Comparison of ENCODE assay signal across 13 mouse cellular contexts in the genomic region with DNA sequence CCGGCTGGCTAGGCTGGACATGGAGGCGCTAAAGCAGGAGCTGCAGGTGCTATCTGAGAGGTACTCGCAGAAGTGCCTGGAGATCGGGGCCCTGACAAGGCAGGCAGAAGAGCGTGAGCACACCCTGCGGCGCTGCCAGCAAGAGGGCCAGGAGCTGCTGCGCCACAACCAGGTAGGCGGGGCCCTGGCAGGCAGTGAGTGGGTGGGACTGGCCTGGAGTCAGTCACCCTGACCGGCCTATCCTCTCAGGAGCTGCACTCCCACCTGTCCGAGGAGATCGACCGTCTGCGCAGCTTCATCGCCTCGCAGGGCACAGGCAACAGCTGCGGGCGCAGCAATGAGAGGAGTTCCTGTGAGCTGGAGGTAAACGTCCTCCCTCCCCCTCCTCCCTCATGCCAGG. TPM values are rescaled to one million over a fixed set of nuclear protein-coding genes. Genes with fewer than 3 reads are reported as not detected.
DNase-seq lines count a peak whose midpoint lies in the region; ATAC-seq and TF ChIP-seq lines count a peak whose summit lies in the region.
"Had no signal": no experiment of that assay in that cellular context is flagged by ENCODE, and none has a peak within 500 bp of the region (broad histone marks: within the 10 kb centered on the region; RNA-seq: fewer than 3 reads in every experiment).

No protein-coding gene starts in this region.

- H3K27me3 ChIP-seq in forebrain, embryonic 16.5 days (replicated peaks; ENCODE audit: control insufficient read depth, insufficient read depth, low read length): no peaks in the 10 kb centered on the region
- H3K27me3 ChIP-seq in midbrain, embryonic 11.5 days (ENCODE audit: control insufficient read depth, insufficient read depth, low read length): no peaks in the 10 kb centered on the region
- H3K27me3 ChIP-seq: embryonic facial prominence, embryonic 12.5 days; liver, embryonic 15.5 days had no signal

- WGBS in lung, adult 2 months: 60% methylated on average over 19 of the region's 19 CpGs
- 51% methylated on average over 19 of the region's 19 CpGs for WGBS in forebrain, embryonic 16.5 days
- WGBS in midbrain, embryonic 11.5 days: 55% methylated on average over 19 of the region's 19 CpGs

- no peak for TF ChIP-seq POLR2A in lung, adult 2 months (IDR thresholded peaks at IDR 0.05; ENCODE audit: borderline replicate concordance, extremely low read depth, low read depth, low read length)

- H3K27ac ChIP-seq in forebrain, embryonic 16.5 days (ENCODE audit: low read length): no peak overlapping the region
- H3K27ac ChIP-seq in midbrain, embryonic 11.5 days (ENCODE audit: low read depth, low read length): no peak overlapping the region
- H3K27ac ChIP-seq: embryonic facial prominence, embryonic 12.5 days; liver, embryonic 15.5 days had no signal

- no peak for TF ChIP-seq CTCF in lung, adult 2 months (IDR thresholded peaks at IDR 0.05; ENCODE audit: insufficient read depth, low read length)

- H3K4me3 ChIP-seq in lung, adult 2 months (replicated peaks; ENCODE audit: extremely low read depth, low read depth, low read length): no peak overlapping the region
- no peak overlapping the region for H3K4me3 ChIP-seq in forebrain, embryonic 16.5 days (replicated peaks; ENCODE audit: low read length)
- H3K4me3 ChIP-seq in midbrain, embryonic 11.5 days (ENCODE audit: low read depth, low read length): no peak overlapping the region
- H3K4me3 ChIP-seq: embryonic facial prominence, embryonic 12.5 days; liver, embryonic 15.5 days; myocyte had no signal

- peaks cover 25% of the 10 kb centered on the region for H3K36me3 ChIP-seq in forebrain, embryonic 16.5 days (ENCODE audit: control insufficient read depth, insufficient read depth)
- peaks cover 17% of the 10 kb centered on the region for H3K36me3 ChIP-seq in midbrain, embryonic 11.5 days (ENCODE audit: control insufficient read depth, insufficient read depth, low read length)

- DNase-seq in cerebellum, adult 11-12 months: peak; percentile 82
- DNase-seq in R1 (ENCODE audit: low read depth, low spot score): peak; percentile 51
- peak; percentile 68 to 75 for DNase-seq in cerebellum, postnatal 25 days
- DNase-seq in lung, adult 2 months: peak; percentile 39
- DNase-seq in frontal cortex, postnatal 10 days (ENCODE audit: low spot score in 2 of 2): no peak
- DNase-seq in midbrain, embryonic 11.5 days (ENCODE audit: low spot score, missing footprints): no peak
- DNase-seq: layer of hippocampus, adult 9-11 months; right cerebral cortex, postnatal 4 days had no signal

- H3K4me1 ChIP-seq in lung, adult 2 months (ENCODE audit: control insufficient read depth, insufficient read depth, low read length): no peaks in the 10 kb centered on the region
- no peaks in the 10 kb centered on the region for H3K4me1 ChIP-seq in forebrain, embryonic 16.5 days (replicated peaks; ENCODE audit: control insufficient read depth, insufficient read depth, low read length)
- no peaks in the 10 kb centered on the region for H3K4me1 ChIP-seq in midbrain, embryonic 11.5 days (ENCODE audit: control insufficient read depth, insufficient read depth, low read length)
- H3K4me1 ChIP-seq: liver, embryonic 15.5 days had no signal

- no peaks in the 10 kb centered on the region for H3K9me3 ChIP-seq in forebrain, embryonic 16.5 days (ENCODE audit: control insufficient read depth, low read length)
- no peaks in the 10 kb centered on the region for H3K9me3 ChIP-seq in midbrain, embryonic 11.5 days (ENCODE audit: control insufficient read depth, low read length)
- H3K9me3 ChIP-seq: embryonic facial prominence, embryonic 12.5 days; liver, embryonic 15.5 days had no signal

- no peak for ATAC-seq in cerebellum, adult (ENCODE audit: insufficient number of reproducible peaks, low FRiP score, low TSS enrichment)
- ATAC-seq in forebrain, embryonic 16.5 days: no peak
- no peak for ATAC-seq in midbrain, embryonic 11.5 days (ENCODE audit: low FRiP score)

- no peak overlapping the region for H3K9ac ChIP-seq in forebrain, embryonic 16.5 days (replicated peaks; ENCODE audit: low read depth, low read length)
- H3K9ac ChIP-seq in midbrain, embryonic 11.5 days (ENCODE audit: low read length): no peak overlapping the region
- H3K9ac ChIP-seq: embryonic facial prominence, embryonic 12.5 days; liver, embryonic 15.5 days had no signal

- H3K4me2 ChIP-seq in forebrain, embryonic 16.5 days (ENCODE audit: low read length): no peak overlapping the region
- no peak overlapping the region for H3K4me2 ChIP-seq in midbrain, embryonic 11.5 days
- H3K4me2 ChIP-seq: embryonic facial prominence, embryonic 12.5 days; liver, embryonic 15.5 days had no signal

RNA-seq across cellular contexts. Expression of a gene that starts 26.2 kb away (rescaled TPM):
- 92.0 and 112 TPM in 2 replicates for polyA plus RNA-seq in lung, adult 2 months (2012; rRNA removed)
- 403 and 441 TPM in 2 replicates for polyA plus RNA-seq in forebrain, embryonic 16.5 days (2015; fragmentation: Nextera tagmentation; extraction: Ambion mirVana)
- polyA plus RNA-seq in midbrain, embryonic 11.5 days (2014; fragmentation: Nextera tagmentation; extraction: Ambion mirVana): 355 and 376 TPM in 2 replicates

RNA-seq across cellular contexts. Expression of a gene that starts 39.6 kb away (rescaled TPM):
- 1.3 and 1.8 TPM in 2 replicates for polyA plus RNA-seq in lung, adult 2 months (2012; rRNA removed)
- not detected in 2 replicates for polyA plus RNA-seq in forebrain, embryonic 16.5 days (2015; fragmentation: Nextera tagmentation; extraction: Ambion mirVana)
- not detected in 2 replicates for polyA plus RNA-seq in midbrain, embryonic 11.5 days (2014; fragmentation: Nextera tagmentation; extraction: Ambion mirVana)
- polyA plus RNA-seq: embryonic facial prominence, embryonic 12.5 days had no signal

RNA-seq across cellular contexts. Expression of a gene that starts 54.5 kb away (rescaled TPM):
- 49.6 and 56.3 TPM in 2 replicates for polyA plus RNA-seq in lung, adult 2 months (2012; rRNA removed)
- 42.7 and 49.7 TPM in 2 replicates for polyA plus RNA-seq in forebrain, embryonic 16.5 days (2015; fragmentation: Nextera tagmentation; extraction: Ambion mirVana)
- polyA plus RNA-seq in midbrain, embryonic 11.5 days (2014; fragmentation: Nextera tagmentation; extraction: Ambion mirVana): 33.2 and 34.8 TPM in 2 replicates

Comparison
In these comparisons a context has a peak if more than half of its experiments do, and no peak if none do; other contexts are left out.
1. DNase-seq: peak in cerebellum, adult 11-12 months (single experiment), R1 (single experiment), cerebellum, postnatal 25 days (2 of 2) and lung, adult 2 months (single experiment); none in frontal cortex, postnatal 10 days (0 of 2) and midbrain, embryonic 11.5 days (single experiment).